8 mouse cellular contexts compared by ENCODE assay signal in the genomic region with DNA sequence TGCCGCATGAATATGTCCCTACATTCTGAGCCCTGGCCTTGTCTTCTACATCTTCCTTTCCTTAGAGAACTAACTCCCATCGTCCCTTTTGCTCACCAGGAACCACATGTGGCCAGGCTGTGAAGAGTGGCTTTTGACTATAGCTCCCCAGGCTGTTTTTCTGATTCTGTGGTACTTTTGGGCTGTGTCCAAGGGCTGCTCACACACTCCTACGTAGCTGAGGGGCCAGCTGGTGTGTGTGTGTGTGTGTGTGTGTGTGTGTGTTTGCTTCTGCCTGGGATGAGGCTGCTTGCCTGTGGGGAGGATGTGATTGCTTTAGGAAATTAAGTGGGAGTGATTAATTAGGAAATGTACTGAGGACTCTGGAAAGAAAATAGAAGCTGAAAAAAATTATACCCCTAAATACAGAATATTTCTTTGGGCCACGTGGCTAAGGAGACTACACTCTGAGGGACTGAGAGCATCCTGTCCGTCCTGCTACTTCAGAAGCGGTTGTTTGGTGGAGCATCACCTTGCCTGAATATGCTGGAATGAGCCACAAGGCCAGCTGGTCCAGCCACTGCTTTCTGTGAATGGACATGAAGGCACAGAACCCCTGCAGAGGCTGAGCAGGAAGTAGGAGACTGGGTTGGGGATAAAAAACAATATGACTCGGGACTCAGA. TPM values are rescaled to one million over a fixed set of nuclear protein-coding genes. Genes with fewer than 3 reads are reported as not detected.
DNase-seq lines count a peak whose midpoint lies in the region; ATAC-seq lines count a peak whose summit lies in the region.
"Had no signal": no experiment of that assay in that cellular context is flagged by ENCODE, and none has a peak within 500 bp of the region (broad histone marks: within the 10 kb centered on the region; RNA-seq: fewer than 3 reads in every experiment).

No protein-coding gene starts in this region.

- H3K27me3 ChIP-seq in lung, embryonic 16.5 days (ENCODE audit: control insufficient read depth, insufficient read depth, low read depth, low read length) = no peaks in the 10 kb centered on the region
- H3K27me3 ChIP-seq in embryonic facial prominence, embryonic 13.5 days = no peaks in the 10 kb centered on the region

- no peak overlapping the region for H3K4me3 ChIP-seq in lung, embryonic 16.5 days (ENCODE audit: low read length)
- no peak overlapping the region for H3K4me3 ChIP-seq in embryonic facial prominence, embryonic 13.5 days
- H3K4me3 ChIP-seq: myocyte had no signal

- 48% methylated on average over 7 of the region's 7 CpGs for WGBS in lung, embryonic 16.5 days
- 61% methylated on average over 7 of the region's 7 CpGs for WGBS in embryonic facial prominence, embryonic 13.5 days

- no peak for DNase-seq in lung, postnatal 25 days (ENCODE audit: low spot score)
- DNase-seq in layer of hippocampus, postnatal 14 days (ENCODE audit: low spot score in 2 of 2) = peak; percentile 64 to 74
- DNase-seq in right cerebral cortex, postnatal 25 days = peak; percentile 66
- no peak for DNase-seq in heart, adult 11 months
- no peak for DNase-seq in gastrocnemius, postnatal 10 days

- H3K4me1 ChIP-seq in lung, embryonic 16.5 days (replicated peaks; ENCODE audit: control insufficient read depth, insufficient read depth, low read length) = peaks cover 3% of the 10 kb centered on the region; the same call in 1 of the 2 replicates
- peaks cover 37% of the 10 kb centered on the region for H3K4me1 ChIP-seq in embryonic facial prominence, embryonic 13.5 days

- H3K9me3 ChIP-seq in lung, embryonic 16.5 days (ENCODE audit: control insufficient read depth, low read length) = no peaks in the 10 kb centered on the region
- H3K9me3 ChIP-seq in embryonic facial prominence, embryonic 13.5 days = no peaks in the 10 kb centered on the region

- no peaks in the 10 kb centered on the region for H3K36me3 ChIP-seq in lung, embryonic 16.5 days (ENCODE audit: control insufficient read depth, insufficient read depth, low read length)
- H3K36me3 ChIP-seq in embryonic facial prominence, embryonic 13.5 days = no peaks in the 10 kb centered on the region

- H3K9ac ChIP-seq in lung, embryonic 16.5 days (ENCODE audit: low read length) = no peak overlapping the region
- no peak overlapping the region for H3K9ac ChIP-seq in embryonic facial prominence, embryonic 13.5 days

- no peak overlapping the region for H3K4me2 ChIP-seq in lung, embryonic 16.5 days (ENCODE audit: low read depth, low read length)
- 0 out of 2 replicates have a peak overlapping the region, but pooled peaks have one; percentile 2 for H3K4me2 ChIP-seq in embryonic facial prominence, embryonic 13.5 days

- H3K27ac ChIP-seq in lung, embryonic 16.5 days (ENCODE audit: low read length) = no peak overlapping the region
- H3K27ac ChIP-seq in embryonic facial prominence, embryonic 13.5 days = peak overlapping the region; percentile 39; the same call in 1 of the 2 replicates

- ATAC-seq in lung, embryonic 16.5 days (ENCODE audit: low read depth) = peak; percentile 94
- no peak for ATAC-seq in embryonic facial prominence, embryonic 13.5 days (ENCODE audit: insufficient number of reproducible peaks, insufficient read depth, low FRiP score, low TSS enrichment, low read depth)

RNA-seq across cellular contexts. Expression of a gene that starts 21.8 kb away (rescaled TPM):
- polyA plus RNA-seq in lung, embryonic 16.5 days (2015; fragmentation: Nextera tagmentation; extraction: Ambion mirVana) = 9.1 and 9.2 TPM in 2 replicates
- 28.0 and 37.4 TPM in 2 replicates for polyA plus RNA-seq in embryonic facial prominence, embryonic 13.5 days (2015; fragmentation: Nextera tagmentation; extraction: Ambion mirVana)
- total RNA-seq in layer of hippocampus, postnatal 14 days (2021) = 100 to 1,000 TPM; 109 to 110 TPM
- total RNA-seq in gastrocnemius, postnatal 10 days (2021) = 10 to 100 TPM; 12.5 to 17.9 TPM
- polyA plus RNA-seq: myocyte had no signal

Comparison
In these comparisons a context has a peak if more than half of its experiments do, and no peak if none do; other contexts are left out.
1. DNase-seq: peak in layer of hippocampus, postnatal 14 days (2 of 2) and right cerebral cortex, postnatal 25 days (single experiment); none in lung, postnatal 25 days (single experiment), heart, adult 11 months (single experiment) and gastrocnemius, postnatal 10 days (single experiment).
2. RNA of a gene that starts 21.8 kb away (total RNA-seq): 109 to 110 TPM in layer of hippocampus, postnatal 14 days; 12.5 to 17.9 TPM in gastrocnemius, postnatal 10 days; every median in the first group is over 4 times any median in the second.